Mouse (Mus musculus) induced T-regulatory cell, adult 2 months (primary cell): ENCODE data around the gene Mobp.

Source experiments
- DNase-seq: peaks from one replicate; pipeline ENCODE4 v3.0.0-alpha.2; 2012; ENCODE audit warnings: low read depth

The Mobp gene

DNA sequence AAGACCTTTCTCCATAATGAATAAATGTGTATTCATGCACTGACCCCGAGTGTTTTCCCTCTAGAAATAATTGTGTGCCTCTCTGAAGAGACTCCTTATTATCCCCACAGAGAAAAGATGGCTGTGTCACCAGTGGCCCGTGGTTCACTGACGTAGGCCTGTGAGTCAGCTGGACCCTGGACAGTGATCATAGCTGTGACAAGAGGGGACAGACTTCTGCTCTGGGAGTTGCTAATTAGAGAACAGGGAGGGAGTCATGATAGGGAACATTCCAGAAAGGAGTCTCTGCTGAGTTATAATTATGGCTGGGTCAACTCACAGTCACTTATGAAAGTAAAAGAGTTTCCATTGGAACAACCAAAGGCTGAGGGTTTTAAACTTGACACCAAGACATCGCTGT, 61.4 kb downstream of the Mobp start:
- DNase-seq: no peak

GRCm38 (mm10) chr9:120212936-120213335, 63.4 kb downstream of the Mobp start:
- no peak for DNase-seq

DNA sequence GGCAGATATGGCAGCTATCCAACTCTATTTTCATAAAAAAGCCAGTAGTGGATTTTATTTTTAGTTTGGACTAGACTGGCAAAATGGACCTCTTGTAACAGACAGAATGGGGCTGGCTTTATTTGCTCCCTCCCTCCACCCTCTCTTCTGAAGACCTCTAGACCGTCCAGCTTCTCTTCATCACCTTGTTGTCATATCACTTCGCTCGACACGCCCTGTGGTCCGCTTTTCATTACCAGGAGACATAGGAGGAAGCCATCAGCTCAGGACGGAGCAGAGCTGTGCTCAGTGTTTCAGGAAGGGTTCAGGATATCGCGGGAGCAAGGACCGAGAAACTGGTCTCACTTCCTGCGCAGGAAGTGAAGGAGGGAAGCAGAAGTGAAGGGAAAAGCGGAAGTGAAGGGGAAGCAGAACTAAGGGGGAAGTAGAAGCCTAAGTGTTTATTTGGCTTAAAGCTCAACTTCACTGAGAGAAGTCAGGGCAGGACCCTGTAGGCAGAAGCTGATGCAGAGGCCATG, 65.5 kb downstream of the Mobp start:
- DNase-seq: no peak

DNA sequence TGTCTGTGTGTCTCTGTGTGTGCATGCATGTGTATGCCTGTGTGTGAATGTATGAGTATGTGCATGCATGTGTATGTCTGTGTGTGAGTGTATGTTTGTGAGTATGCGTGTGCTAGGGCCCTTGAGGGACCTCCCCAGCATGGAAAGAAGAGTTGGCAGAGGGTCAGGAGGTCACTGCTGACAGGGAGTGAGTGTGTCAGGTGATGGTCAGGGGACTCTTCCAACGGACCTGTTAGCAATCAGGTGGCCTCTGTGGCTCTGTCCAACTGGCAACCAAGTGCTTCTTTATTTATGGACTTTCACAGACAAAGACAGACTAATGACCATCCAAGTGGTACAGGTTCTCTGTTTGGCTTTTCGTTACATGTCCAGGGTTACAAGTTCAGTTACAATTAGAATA, 69.9 kb downstream of the Mobp start:
- no peak for DNase-seq
